Mouse (Mus musculus) neural tube, embryonic 14.5 days (tissue): ENCODE measurements at regions not wholly inside any gene's neighbourhood (a gene's known extent, or its start where the extent isn't known, plus 50 kb on each side); places are given as distances from the start of the nearest gene placed in this dataset.

Experiments
- ATAC-seq: fragments of 200-750 bp; cut with Nextera tagmentation; 2 replicates; pipeline ENCODE4 v1.8.0; 2017; ENCODE audit warnings: low read depth, mild to moderate bottlenecking, moderate TSS enrichment, moderate library complexity
- H3K27ac ChIP-seq: fragments of 300-500 bp; sonication (generic); 2 replicates; pipeline ENCODE4 v1.5.1; 2014; ENCODE audit warnings: low read depth, mild to moderate bottlenecking, control low read depth, low read length, moderate library complexity, mixed read lengths
- H3K27me3 ChIP-seq: fragments of 300-500 bp; sonication (generic); 2 replicates; pipeline ENCODE4 v1.6.1; 2014; ENCODE audit warnings: low read length; ENCODE audit not compliant: control insufficient read depth, insufficient read depth
- H3K36me3 ChIP-seq: fragments of 300-500 bp; sonication (generic); 2 replicates; pipeline ENCODE4 v1.6.1; 2014; ENCODE audit warnings: low read length, mixed read lengths; ENCODE audit not compliant: control insufficient read depth, insufficient read depth
- H3K4me1 ChIP-seq: fragments of 300-500 bp; sonication (generic); 2 replicates; pipeline ENCODE4 v1.6.1; 2014; ENCODE audit warnings: low read length; ENCODE audit not compliant: control insufficient read depth, insufficient read depth
- H3K4me2 ChIP-seq: fragments of 300-500 bp; sonication (generic); 2 replicates; pipeline ENCODE4 v1.6.1; 2014; ENCODE audit warnings: mild to moderate bottlenecking, low read depth, low read length, control low read depth
- H3K4me3 ChIP-seq: fragments of 300-500 bp; sonication (generic); 2 replicates; pipeline ENCODE4 v1.5.1; 2014; ENCODE audit warnings: low read depth, low read length, control low read depth, mixed read lengths
- H3K9ac ChIP-seq: fragments of 300-500 bp; sonication (generic); replicated peaks from 2 replicates; pipeline ENCODE4 v1.6.1; 2014; ENCODE audit warnings: low read depth, mild to moderate bottlenecking, control low read depth, low read length, mixed read lengths
- H3K9me3 ChIP-seq: fragments of 300-500 bp; sonication (generic); 2 replicates; pipeline ENCODE4 v1.6.1; 2016; ENCODE audit warnings: low read length; ENCODE audit not compliant: control insufficient read depth
- WGBS: fragments of 180-500 bp; shearing (Covaris S2); extraction: QIAGEN DNeasy Blood & Tissue Kit; methylation state at CpG from one replicate; pipeline ENCODE4 v1.1.7; 2014; 5-methylcytosine and 5-hydroxymethylcytosine counted together

- Histone ChIP-seq H3K9ac (no peak overlapping the region), H3K4me3 (no peak overlapping the region), H3K9me3 (no peaks in the 10 kb centered on the region), H3K27ac (no peak overlapping the region), H3K36me3 (no peaks in the 10 kb centered on the region), H3K4me1 (no peaks in the 10 kb centered on the region), H3K27me3 (no peaks in the 10 kb centered on the region), H3K4me2 (no peak overlapping the region)
- ATAC-seq: no peak
- WGBS: 88% methylated on average over 3 of the region's 3 CpGs
These were observed 807.8 kb upstream of the Cadm2 start for GRCm38 (mm10) chr16:68428541-68428940.

GRCm38 (mm10) chr16:68427522-68427921, 806.8 kb upstream of the Cadm2 start:
- 87% methylated on average over 3 of the region's 3 CpGs for WGBS
- no peak overlapping the region for H3K4me2 ChIP-seq
- H3K4me1 ChIP-seq: no peaks in the 10 kb centered on the region
- no peaks in the 10 kb centered on the region for H3K27me3 ChIP-seq
- no peaks in the 10 kb centered on the region for H3K36me3 ChIP-seq
- H3K4me3 ChIP-seq: no peak overlapping the region
- no peak overlapping the region for H3K27ac ChIP-seq
- ATAC-seq: no peak
- no peak overlapping the region for H3K9ac ChIP-seq
- no peaks in the 10 kb centered on the region for H3K9me3 ChIP-seq

GRCm38 (mm10) chr16:68425276-68425675, 804.6 kb upstream of the Cadm2 start:
- no peaks in the 10 kb centered on the region for H3K27me3 ChIP-seq
- H3K9me3 ChIP-seq: no peaks in the 10 kb centered on the region
- WGBS: 86% methylated on average over 1 of the region's 1 CpGs
- no peak for ATAC-seq
- H3K27ac ChIP-seq: no peak overlapping the region
- no peak overlapping the region for H3K4me3 ChIP-seq
- no peaks in the 10 kb centered on the region for H3K36me3 ChIP-seq
- H3K4me1 ChIP-seq: no peaks in the 10 kb centered on the region
- no peak overlapping the region for H3K9ac ChIP-seq
- H3K4me2 ChIP-seq: no peak overlapping the region

GRCm38 (mm10) chr16:68401860-68402671, 781.4 kb upstream of the Cadm2 start:
- Histone ChIP-seq H3K36me3 (no peaks in the 10 kb centered on the region), H3K4me2 (no peak overlapping the region), H3K27me3 (no peaks in the 10 kb centered on the region), H3K9ac (no peak overlapping the region), H3K4me3 (no peak overlapping the region), H3K27ac (no peak overlapping the region), H3K9me3 (no peaks in the 10 kb centered on the region), H3K4me1 (no peaks in the 10 kb centered on the region)
- WGBS: 88% methylated on average over 4 of the region's 4 CpGs
- ATAC-seq: no peak

GRCm38 (mm10) chr16:68400591-68400990, 779.9 kb upstream of the Cadm2 start:
- H3K4me2 ChIP-seq: no peak overlapping the region
- no peaks in the 10 kb centered on the region for H3K4me1 ChIP-seq
- no peak overlapping the region for H3K27ac ChIP-seq
- no peaks in the 10 kb centered on the region for H3K27me3 ChIP-seq
- no peak overlapping the region for H3K9ac ChIP-seq
- ATAC-seq: no peak
- H3K36me3 ChIP-seq: no peaks in the 10 kb centered on the region
- H3K4me3 ChIP-seq: no peak overlapping the region
- H3K9me3 ChIP-seq: no peaks in the 10 kb centered on the region

- no peak overlapping the region for H3K4me3 ChIP-seq
- no peak overlapping the region for H3K9ac ChIP-seq
- no peak overlapping the region for H3K27ac ChIP-seq
- peak; percentile 96 for ATAC-seq
- H3K36me3 ChIP-seq: no peaks in the 10 kb centered on the region
- no peaks in the 10 kb centered on the region for H3K27me3 ChIP-seq
- no peak overlapping the region for H3K4me2 ChIP-seq
- H3K4me1 ChIP-seq: no peaks in the 10 kb centered on the region
- no peaks in the 10 kb centered on the region for H3K9me3 ChIP-seq
These were observed 730.4 kb upstream of the Cadm2 start for GRCm38 (mm10) chr16:68351088-68351487.

- H3K27ac ChIP-seq: no peak overlapping the region
- no peaks in the 10 kb centered on the region for H3K4me1 ChIP-seq
- no peak overlapping the region for H3K4me3 ChIP-seq
- no peaks in the 10 kb centered on the region for H3K36me3 ChIP-seq
- no peak overlapping the region for H3K9ac ChIP-seq
- H3K9me3 ChIP-seq: no peaks in the 10 kb centered on the region
- no peak overlapping the region for H3K4me2 ChIP-seq
- WGBS: 83% methylated on average over 1 of the region's 1 CpGs
- no peak for ATAC-seq
- no peaks in the 10 kb centered on the region for H3K27me3 ChIP-seq
These were observed 718.3 kb upstream of the Cadm2 start for GRCm38 (mm10) chr16:68338970-68339369.
